Mouse (Mus musculus): ENCODE data around the gene Nwd2.

DNA sequence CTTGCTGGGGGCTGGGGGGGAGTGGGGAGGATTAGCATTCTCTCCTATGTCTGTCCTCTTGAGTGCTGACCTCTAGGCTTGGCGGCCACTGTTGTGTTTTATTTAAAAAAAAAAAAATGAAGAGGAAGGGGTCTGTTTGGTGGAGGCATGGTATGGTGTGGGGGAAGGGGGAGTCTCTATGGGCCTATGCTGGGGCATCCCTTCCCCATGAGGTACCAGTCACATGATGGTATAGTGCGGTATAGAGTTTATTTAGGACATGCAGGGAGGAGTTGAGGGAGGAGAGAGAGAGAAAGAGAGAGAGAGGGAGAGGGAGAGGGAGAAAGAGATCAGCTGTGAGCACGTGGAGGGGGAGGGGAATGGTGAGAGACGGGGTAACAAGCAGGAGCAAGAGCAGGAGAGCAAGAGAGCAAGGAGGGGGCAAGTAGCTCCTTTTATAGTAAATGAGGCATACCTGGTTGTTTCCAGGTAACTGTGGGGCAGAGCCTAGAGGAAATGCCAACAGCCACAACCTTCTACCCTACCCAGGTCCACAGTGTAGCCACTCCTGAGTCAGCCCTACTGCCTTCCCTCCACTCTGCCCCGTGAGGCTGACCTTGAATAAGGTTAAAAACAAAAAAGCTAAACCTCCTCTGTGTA, 178.6 kb downstream of the Nwd2 start:
- TF ChIP-seq CTCF (IDR thresholded peaks at IDR 0.05; ENCODE audit: control insufficient read depth, insufficient read depth, low read length) (no peak), POLR2A (IDR thresholded peaks at IDR 0.05; ENCODE audit: borderline replicate concordance, control insufficient read depth, low read depth, low read length) (no peak)

All from bone marrow, adult 2 months (tissue).